Mouse (Mus musculus) cerebellum, adult 2 months (tissue): Measurements from ENCODE around the gene Rai2.

Experiments
- CTCF ChIP-seq: fragments of 200-500 bp; IDR thresholded peaks from 2 replicates; pipeline ENCODE4 v1.5.1; 2011; ENCODE audit warnings: low read depth, mild to moderate bottlenecking, control low read depth, low read length, moderate library complexity, borderline replicate concordance; ENCODE audit not compliant: insufficient read depth
- POLR2A ChIP-seq: fragments of 200-500 bp; IDR thresholded peaks from 2 replicates; pipeline ENCODE4 v1.6.1; 2011; ENCODE audit warnings: low read length, control low read depth, borderline replicate concordance; ENCODE audit not compliant: insufficient read depth

GRCm38 (mm10) chrX:161718548-161718947 is 1.7 kb downstream of the Rai2 start:
- no peak for TF ChIP-seq POLR2A
- TF ChIP-seq CTCF = no peak
